Mouse (Mus musculus) kidney, postnatal 10 days (tissue): ENCODE data around the gene Ccdc174.
"Not testable (repeated sequence)": the region's sequence is repeated elsewhere in the genome, so short reads cannot be mapped to it uniquely, and the experiment has no call there.

Experiments
- DNase-seq: peaks from one replicate; pipeline ENCODE4 v3.0.0; 2021; ENCODE audit warnings: mixed read lengths

Gene Ccdc174

DNA sequence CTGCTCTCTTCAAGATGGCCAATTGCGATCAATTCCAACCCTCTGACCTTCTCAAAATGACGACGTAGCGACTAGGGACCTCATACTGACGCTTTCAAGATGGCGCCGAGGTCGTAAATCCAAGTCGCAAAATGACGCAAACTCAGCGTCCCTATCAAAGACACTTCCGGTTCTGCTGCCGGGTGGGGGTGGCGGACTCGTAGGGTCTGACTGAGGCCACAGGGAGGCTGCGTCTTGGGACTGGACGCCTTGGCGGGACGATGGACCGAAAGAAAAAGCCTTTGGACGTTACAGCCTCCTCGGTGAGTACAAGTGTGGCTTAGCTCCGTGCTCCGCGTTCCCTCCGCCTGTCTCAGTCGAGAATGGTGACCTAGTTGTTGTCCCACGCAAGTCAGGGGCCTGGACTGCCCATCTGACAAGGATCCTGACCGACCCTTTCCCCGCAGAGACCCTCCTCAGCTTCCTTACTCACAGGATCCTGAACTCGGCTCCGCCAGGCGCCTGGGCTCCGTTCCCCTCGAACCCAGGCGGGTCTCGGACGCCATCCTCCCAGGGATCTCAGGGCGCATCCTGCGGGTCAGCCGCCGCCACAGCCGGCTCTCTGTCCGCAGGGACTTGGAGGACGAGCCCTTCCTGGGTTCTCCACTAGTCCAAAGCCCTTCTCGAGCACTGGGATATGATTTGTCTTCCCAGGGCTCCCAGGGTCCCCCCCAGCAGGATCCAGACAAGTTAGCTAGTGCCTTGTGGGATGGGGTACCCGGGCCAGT, at the start of gene Ccdc174:
Gene Ccdc174, plus strand, starts transcription at position 169 of the 767 bp plus-strand sequence.
- DNase-seq = peak; percentile 95

DNA sequence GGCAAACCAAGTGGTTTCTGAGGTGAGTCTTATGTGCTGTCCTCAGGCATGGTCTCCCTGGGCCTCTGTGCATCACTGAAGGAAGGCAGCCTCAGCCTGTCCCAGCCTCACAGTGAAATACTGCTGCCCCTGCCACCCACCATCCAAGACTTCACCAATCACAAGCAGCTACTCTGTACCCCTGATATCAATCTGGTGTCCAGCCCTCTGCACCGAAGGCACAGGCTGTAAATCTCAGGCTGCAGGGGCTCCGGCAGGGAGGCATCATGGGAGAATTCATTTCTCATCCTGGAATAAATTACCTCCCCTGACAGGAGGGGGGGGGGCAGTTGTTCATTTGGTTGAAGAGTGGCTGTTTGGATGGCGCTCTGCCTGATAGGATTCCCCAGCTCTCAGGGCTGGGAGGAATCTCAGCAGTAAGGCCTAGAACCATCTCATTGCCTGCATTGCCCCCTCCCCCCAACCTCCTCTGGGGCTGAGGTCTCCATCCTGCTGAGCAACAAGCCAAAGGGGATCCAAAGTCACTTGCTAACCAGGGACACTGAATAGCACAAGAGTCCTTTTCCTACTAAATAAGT, 44.9 kb upstream of the Ccdc174 start:
- no peak for DNase-seq

DNA sequence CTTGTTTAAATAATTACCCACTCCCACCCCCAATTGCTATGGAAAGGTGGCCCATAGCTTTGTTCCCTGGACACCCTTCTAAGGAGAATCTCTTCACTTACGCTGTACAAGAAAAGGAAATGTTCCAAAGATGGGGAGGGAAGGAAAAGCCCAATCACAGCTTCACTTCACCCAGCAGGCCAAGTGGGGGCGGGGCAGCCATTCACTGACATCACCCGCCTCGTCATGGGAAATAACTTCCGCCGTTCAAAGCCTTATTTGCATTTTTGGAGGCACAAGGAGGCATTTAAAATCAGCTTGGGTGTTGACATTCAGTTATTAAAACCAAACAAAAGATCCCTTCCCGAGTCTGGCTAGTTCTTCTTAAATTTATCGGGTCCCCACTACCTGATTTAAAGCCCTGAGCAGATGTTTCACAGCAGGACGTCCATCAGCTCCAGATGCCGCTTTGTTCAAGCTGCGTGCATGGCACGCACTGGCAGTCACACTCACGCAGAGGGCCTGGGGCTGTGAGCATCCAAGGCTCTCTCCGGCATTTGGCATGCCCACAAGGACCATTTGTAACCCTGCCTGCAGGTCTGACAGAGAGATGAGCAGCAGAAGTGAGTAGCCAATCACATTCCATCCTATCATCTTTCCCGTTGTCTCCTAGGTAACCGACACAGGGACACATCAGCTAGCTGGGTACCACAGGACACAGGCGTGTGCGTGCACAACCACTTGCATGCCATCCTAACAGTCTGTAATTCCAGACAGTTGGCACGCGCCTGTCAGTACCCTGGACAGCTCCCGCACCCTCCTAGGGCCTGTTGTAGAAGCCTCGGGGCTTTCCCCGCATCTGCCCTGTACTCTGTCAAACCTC, 38.6 kb upstream of the Ccdc174 start:
- peak; percentile 87 for DNase-seq

DNA sequence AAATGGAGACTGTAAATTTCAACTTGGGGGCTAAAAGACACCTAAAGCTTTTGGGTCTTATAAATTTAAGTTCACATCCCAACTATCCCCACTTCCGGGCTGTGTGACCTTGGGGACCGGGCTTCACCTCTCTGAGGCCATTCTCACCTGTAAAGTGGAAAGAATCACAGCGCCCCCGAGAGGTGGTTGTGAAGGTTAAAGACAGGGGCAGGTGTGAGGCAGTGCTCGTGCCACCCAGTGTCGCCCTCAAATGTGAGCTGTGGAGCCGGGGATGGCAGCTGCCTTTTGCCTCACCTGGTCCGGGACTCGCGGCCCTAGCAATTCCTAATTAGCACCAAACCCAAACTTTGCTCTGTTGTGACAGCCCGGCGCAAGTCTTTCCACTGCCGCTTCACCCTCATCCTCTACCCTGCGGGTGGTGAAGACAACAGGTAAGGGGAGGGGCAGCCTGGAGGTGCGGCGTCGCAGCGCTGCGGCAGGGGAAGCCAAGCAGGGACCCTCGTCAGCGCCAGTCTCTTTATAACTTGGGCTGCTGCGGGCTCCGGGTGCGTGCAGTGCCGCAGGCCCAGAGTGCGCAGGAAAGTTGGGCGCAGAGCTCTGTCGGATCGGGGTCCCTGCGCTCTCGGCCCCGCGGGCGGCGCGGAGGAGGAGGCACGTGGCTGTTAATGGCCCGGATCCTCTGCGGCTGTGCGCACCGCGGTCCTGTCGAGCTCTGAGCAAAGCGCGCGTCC, 34.8 kb upstream of the Ccdc174 start:
- no peak for DNase-seq

DNA sequence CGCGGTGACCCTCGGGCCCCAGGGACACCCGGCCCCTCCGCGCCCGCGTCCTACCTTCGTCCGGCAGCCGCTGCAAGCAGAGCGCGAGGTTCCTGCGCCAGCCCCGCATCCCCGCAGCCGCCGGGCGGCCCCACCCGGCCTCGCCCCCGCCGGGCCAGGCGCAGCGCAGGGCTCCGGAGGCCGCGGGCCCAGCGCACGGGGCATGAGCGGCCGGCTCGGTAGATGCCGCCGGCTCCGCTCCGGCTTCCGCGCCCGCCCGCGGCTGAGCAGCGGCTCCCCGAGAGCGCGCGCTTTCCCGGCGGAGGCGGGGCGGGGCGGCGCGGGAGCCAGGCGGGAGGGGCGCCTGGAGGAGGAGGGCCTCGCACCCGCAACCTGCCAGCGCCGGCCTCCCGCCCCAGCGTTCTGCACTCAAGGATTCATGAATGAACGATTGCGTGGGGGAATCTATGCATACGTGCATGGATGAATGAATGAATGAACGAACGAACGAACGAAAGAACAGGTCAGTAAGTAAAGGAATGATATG, 34.2 kb upstream of the Ccdc174 start:
- DNase-seq = no peak

DNA sequence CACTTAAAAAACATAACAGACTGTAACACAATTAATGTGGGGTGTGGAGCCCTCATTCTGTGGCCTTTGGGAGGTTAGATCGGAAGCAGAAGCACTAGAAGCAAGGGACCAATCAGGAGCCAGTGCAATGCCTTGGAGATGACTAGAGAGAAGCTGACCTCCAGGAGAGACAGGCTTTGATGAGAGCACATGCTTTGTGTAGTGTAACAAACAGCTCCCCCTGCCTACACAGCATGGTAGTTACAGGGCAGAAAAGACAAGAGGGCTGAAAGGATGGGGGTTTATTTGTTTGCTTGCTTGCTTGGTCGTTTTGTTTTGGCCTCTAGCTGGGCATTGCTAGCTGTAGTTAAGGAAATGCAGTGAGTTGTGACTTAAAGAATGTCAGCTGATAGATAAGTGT, 25.3 kb upstream of the Ccdc174 start:
- DNase-seq = peak; percentile 60

DNA sequence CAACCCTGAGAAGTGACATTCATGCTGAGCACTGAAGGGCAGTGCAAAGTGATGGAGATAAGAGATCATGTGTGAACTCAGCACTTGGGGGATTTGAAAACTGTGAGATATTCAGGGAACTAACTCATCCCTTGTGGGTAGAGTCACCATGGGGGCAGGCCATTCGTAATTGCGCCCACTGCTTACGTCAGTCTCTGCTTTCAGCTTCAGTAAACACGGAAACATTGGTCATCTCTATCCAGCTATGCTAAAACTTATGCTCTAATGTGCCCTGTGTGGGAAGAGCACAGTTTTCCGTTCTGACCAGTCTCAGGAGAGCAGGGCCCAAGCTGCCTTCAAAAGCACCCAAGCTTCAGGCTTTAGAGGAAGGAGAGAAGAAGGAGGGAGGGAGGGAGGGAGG, 19.5 kb upstream of the Ccdc174 start:
- DNase-seq = no peak

DNA sequence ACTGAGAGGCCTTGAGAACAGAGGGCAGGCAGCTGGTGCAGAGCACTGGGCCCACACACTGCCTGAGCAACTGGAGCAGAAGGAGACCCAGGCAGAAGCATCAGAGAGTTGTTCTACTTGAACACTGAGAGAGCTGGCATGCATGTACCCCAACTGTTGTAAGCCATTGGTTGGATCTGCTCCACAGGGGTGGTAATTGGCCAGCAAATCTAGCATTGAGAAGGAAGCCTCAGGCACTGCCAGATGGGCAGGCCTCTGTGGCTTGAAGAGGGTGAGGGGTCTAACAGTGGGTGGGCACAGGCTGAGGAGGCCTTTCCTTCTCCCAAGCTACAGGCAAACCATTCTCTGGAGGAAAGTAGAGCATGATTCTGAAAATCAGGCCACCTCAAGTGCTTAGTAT, 15.0 kb upstream of the Ccdc174 start:
- no peak for DNase-seq

DNA sequence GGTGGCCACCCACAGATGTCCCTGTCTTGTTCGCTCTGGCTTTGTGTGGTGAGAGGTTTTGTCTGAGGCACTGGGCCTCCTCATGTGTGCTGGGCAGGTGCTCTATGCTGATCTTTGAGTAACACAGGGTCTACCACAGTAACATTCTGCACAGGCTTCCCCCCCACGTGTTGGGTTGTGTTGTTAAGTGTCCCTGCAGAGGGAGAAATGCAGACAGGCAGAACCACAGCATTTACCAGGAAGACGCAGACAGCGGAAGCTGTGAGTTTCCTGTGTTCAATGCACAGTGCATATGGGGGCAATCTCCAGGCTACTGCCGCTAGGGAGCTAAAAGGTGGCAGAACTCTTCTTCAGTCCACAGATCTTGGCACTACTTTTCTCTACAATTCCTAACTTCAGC, 13.3 kb upstream of the Ccdc174 start:
- no peak for DNase-seq

DNA sequence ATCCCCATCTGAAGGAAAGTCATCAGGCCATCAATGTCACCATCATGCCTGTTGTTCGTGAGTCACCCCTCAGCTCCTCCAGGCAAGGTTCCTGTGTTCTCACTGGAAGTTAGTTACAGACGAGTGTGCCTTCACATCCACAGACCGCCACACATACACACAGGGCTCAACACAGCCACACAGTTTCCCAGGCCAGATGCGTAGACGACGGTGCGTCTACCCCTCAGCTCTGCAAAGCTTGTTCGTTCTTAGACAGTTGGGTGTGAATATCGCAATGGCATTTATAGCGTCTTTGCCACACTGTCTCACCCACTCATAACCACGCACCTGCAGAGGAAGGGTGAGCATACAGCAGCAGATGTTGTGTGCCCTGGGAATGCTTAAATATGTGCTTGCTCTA, 12.3 kb upstream of the Ccdc174 start:
- no peak for DNase-seq

DNA sequence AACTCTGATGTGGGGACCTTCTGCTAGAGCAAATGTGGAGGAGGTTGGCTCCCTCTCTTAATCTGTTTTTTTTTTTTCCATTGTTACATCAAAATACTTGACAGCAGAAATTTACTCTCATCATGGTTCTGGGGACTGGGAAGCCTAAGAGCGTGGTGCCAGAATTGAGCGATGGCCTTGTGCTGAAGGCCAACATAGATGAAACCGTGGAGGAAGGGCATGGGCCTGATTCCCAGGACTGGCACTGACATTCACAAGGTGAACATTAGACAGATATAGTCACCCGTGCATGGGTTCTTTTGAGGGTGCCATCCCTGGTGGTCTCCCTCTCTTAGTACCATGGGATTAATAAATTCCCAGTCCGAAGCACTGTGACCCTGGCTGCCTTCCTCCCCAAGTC, 9.8 kb upstream of the Ccdc174 start:
- DNase-seq = no peak

DNA sequence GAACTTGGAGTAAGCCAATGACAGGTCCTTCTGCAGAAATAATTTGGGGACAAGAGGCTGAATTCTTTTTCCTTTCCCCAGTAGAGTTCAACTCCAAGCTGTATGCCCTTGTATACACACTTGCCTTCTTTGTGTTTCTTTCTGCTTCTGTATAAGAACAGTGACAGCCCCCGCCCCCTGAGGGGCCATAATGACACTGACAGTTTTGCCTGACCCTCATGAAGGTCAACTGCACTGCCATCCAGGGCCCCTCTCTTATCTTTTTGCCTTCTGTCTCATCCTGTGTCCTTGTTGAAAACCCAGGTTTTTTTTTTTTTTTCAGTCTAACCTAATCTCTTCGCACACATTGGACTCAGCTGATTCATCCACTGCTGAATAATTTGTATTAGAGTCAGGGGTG, 5.1 kb upstream of the Ccdc174 start:
- DNase-seq = no peak

DNA sequence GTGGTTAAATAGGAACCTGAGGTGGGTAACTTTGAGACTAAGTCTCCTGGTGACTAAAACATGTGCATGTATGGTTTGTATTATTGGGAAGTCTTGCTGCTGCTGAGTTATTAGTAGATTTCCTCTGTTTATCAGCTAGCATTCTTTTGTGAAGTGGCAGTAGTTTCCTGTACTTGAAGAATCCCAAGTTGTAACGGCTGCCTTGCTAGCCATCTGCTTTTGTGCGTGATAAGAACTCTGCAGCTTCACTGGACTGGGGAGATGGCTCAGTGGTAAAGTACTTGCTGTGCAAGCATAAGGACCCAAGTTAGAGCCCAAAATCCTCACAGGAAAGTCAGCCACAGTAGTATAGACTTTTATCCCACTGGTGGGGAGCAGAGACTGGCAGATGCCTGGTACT, 6.0 kb downstream of the Ccdc174 start:
- no peak for DNase-seq

DNA sequence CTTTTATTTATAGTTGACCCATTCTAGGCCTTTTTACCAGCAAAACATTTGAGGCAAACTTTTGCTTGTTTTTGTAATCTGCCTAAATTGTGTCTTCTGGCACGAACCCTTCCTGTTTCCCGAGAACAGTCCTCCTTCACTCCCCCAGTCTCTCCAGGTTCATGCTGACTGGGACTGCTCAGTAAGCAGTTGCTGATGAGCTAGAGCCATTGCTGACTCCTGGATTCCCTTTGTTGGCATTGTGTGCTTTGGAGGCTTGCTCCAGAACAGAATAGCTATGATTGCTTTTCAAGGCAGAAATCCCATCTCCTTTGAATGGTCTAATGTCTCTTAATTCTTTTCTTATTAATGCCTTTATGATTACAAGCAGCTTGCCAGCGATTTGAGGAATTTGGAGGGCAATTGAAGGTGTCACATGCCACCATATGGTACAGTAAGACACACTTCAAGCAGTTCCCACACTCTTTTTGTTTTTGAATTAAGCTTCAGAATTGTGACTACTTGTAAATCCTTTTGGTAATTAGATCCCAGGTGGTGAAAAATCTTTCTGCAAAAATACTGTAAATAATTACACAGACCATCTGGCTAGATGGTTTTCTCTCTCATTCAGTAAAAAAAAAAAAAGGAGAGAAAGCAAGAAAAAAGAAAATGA, 11.5 kb downstream of the Ccdc174 start:
- DNase-seq = no peak

DNA sequence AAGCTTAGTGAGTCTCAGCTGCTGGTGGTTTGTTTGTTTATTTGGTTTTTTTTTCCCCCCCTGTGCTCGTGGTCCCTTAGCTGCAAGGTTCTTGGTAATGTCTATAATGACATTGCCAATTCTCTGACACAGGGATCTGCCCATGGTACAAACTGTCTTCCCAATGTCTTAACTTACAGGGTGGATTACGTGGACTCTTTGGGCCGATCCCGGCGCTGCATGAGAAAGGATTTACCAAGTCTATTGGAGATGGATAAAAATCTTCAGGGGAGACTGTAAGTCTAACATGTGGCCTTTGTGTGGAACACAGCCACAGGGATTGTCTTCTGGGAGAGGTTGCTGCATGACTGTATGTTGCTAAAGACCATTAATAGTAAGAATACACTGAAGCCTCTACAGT, 12.8 kb downstream of the Ccdc174 start:
- no peak for DNase-seq

DNA sequence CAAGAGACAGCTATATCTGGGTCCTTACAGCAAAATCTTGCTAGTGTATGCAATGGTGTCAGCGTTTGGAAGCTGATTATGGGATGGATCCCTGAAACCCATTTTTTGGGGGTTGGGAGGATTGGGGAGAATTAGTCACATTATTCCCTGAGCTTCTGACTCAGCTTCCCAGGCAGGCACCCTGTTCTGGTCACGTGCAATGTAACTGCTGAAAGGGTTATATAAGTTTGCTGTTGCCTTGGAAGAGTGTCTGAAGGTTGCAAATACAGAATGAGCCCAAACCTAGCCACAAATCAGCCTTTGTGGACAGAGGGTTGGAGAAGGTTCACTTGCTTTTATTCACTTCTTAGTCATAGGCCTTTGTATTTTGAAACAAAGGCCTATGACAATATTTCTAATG, 13.9 kb downstream of the Ccdc174 start:
- DNase-seq = no peak

DNA sequence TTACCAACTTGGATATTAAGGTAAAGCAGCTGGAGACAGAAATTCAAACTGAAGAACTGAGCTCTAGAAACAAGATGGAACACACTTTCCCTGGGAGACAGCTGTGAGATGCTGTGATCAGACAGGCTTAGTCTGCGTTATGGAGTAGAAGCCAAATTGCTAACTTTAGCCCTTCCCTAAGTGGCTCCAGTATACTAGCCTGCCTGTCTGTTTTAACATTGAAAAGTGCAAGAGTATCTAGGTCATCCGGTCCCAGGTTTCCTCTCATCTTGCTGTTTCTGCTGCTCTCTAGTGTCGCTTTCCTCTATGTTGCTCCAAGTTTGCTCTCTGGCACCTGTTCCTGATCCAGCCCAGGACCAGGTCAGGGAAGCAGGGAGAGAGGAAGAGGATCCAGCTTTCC, 18.9 kb downstream of the Ccdc174 start:
- DNase-seq = no peak

DNA sequence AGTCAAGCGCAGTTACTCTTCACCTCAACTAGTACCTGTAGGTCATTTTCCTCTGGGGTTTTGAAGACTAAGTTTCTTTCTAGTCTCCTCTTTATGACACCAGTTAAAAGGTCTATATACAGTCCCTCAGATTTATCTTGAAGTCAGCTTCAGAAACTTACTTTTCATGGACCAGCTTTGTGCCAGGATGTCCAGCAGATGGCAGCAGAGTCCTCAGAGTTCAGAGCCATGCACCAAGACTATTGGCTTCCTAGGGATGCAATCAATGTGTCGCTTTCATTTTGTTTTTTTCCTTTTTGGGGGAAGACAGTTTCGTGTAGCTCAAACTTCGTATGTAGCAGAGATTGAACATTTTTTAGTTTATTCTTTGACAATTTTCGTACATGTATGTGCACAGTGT, 23.7 kb downstream of the Ccdc174 start:
- peak; percentile 88 for DNase-seq

DNA sequence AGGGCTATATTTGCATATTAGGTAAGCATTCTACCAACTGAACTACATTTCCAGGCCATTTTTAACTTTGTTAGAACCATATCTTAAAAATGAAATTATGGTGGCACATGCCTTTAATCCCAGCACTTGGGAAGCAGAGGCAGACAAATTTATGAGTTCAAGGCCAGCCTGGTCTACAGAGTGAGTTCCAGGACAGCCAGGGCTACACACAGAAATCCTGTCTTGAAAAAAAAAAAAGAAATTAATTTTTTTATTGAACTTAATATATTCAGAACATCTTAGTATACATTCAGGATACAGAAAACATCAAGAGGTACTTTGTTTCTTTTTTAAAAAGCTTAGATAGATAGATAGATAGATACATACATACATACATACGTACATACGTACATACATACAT, 24.7 kb downstream of the Ccdc174 start, which contains the start of gene 4930590J08Rik:
Gene 4930590J08Rik, plus strand, starts transcription at position 301 of the 400 bp plus-strand sequence.
- DNase-seq = not testable (repeated sequence)

DNA sequence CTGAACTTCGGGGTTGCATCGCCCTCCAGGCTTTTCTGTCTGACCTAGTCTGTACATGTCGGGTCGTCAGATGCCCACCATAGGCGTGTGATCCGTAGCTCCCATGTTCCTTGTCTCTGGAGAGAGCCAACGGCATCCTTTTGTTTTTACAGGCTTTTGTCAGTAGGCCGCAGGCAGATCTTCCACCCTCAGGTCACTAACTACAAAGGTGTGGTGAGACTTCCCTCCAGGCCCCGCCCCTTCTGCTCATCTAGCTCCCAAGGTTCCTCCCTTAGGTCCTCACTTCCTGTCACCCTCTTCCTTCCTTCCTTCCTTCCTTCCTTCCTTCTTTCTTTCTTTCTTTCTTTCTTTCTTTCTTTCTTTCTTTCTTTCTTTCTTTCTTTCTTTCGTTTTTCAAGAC, 36.2 kb downstream of the Ccdc174 start:
- DNase-seq = no peak

DNA sequence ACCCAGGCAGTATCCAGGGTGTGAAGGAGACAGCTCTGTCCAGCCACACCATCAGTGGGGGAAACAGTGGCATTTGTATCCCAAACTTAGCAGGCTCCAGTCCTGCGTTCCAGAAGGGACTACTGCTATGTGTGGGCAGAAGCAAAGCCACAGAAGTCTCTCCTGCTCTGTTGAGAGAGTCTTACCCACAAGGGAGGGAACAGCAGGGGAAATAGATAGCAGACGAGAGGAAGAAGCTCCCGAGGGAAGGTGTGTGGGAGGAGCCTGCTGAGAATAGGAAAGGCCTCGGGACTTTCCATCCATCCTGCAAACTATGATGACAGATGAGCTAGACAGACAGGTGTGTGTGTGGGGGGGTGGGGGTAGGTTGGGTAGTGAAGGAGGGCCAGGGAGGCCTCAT, 39.4 kb downstream of the Ccdc174 start:
- DNase-seq = no peak

DNA sequence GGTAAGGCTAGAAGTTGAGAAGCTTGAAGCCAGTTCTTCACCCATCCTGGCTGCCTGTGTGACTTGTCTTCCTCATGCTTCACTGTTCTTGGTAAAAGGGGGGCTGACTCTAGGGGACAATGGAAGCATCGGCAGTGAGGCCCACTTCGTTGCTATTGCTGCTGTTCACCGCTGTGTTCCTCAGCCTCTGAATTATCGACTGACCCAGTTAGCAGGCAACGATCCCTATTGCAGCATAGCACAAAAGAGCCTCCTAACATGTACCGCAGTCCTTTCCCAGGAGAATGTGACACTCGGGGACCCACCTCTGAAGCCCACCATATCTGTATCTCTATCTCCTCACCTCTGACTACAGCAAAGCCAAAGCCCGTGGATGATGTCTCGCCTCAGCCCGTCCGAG, 39.9 kb downstream of the Ccdc174 start:
- no peak for DNase-seq
